Mouse (Mus musculus) heart, adult 2 months (tissue): ENCODE data around the gene Slc38a7.
A peak's percentile ranks its signal among the peaks of the same experiment; 100 is the strongest.

Experiments
- CTCF ChIP-seq: fragments of 200-600 bp; IDR thresholded peaks from 2 replicates; pipeline ENCODE4 v1.8.1; 2022; ENCODE audit warnings: antibody characterized with exemption, mild to moderate bottlenecking, moderate library complexity
- POLR2A ChIP-seq: fragments of 200-500 bp; IDR thresholded peaks from 2 replicates; pipeline ENCODE4 v1.6.1; 2011; ENCODE audit warnings: mild to moderate bottlenecking, low read depth, low read length, control low read depth; ENCODE audit not compliant: insufficient read depth

- TF ChIP-seq POLR2A = peak; percentile 21; the same call in 1 of the 2 replicates
- no peak for TF ChIP-seq CTCF
Measured at GRCm38 (mm10) chr8:95878176-95878962, 25.0 kb upstream of the Slc38a7 start.
